Mouse (Mus musculus): ENCODE results near the gene Trpm2.

The Trpm2 gene

GRCm38 (mm10) chr10:77902894-77903715 lies 67.3 kb downstream of the Trpm2 start:
- peak; percentile 90 to 94 for DNase-seq (ENCODE audit: low spot score in 2 of 2)

GRCm38 (mm10) chr10:77902211-77902893 lies 68.0 kb downstream of the Trpm2 start, which contains the start of gene Lrrc3:
Gene Lrrc3, minus strand, starts transcription at chr10:77902536.
- DNase-seq (ENCODE audit: low spot score in 2 of 2) = peak; percentile 79 to 80

- peak in 1 of 2 experiments; percentile 71 for DNase-seq (ENCODE audit: low spot score in 2 of 2)
These were observed 68.5 kb downstream of the Trpm2 start for GRCm38 (mm10) chr10:77901871-77902210.

GRCm38 (mm10) chr10:77900903-77901818 lies 69.2 kb downstream of the Trpm2 start:
- DNase-seq (ENCODE audit: low spot score in 2 of 2) = peak in 1 of 2 experiments; percentile 52

GRCm38 (mm10) chr10:77900126-77900525 lies 70.2 kb downstream of the Trpm2 start:
- no peak for DNase-seq (ENCODE audit: low spot score in 2 of 2)

GRCm38 (mm10) chr10:77895562-77895961 lies 74.8 kb downstream of the Trpm2 start:
- no peak for DNase-seq (ENCODE audit: low spot score in 2 of 2)

- no peak for DNase-seq (ENCODE audit: low spot score in 2 of 2)
These were observed 79.3 kb downstream of the Trpm2 start for GRCm38 (mm10) chr10:77890987-77891565.

- no peak for DNase-seq (ENCODE audit: low spot score in 2 of 2)
These were observed 84.2 kb downstream of the Trpm2 start for GRCm38 (mm10) chr10:77886007-77886747.

- DNase-seq (ENCODE audit: low spot score in 2 of 2) = no peak
These were observed 87.8 kb downstream of the Trpm2 start for GRCm38 (mm10) chr10:77882553-77882952.

- DNase-seq (ENCODE audit: low spot score in 2 of 2) = no peak
These were observed 90.1 kb downstream of the Trpm2 start for GRCm38 (mm10) chr10:77880305-77880704.

GRCm38 (mm10) chr10:77878985-77879384 lies 91.4 kb downstream of the Trpm2 start:
- DNase-seq (ENCODE audit: low spot score in 2 of 2) = no peak

- DNase-seq (ENCODE audit: low spot score in 2 of 2) = no peak
These were observed 100.7 kb downstream of the Trpm2 start for GRCm38 (mm10) chr10:77869651-77870050.

GRCm38 (mm10) chr10:77867546-77867945 lies 102.8 kb downstream of the Trpm2 start:
- no peak for DNase-seq (ENCODE audit: low spot score in 2 of 2)

- no peak for DNase-seq (ENCODE audit: low spot score in 2 of 2)
These were observed 105.6 kb downstream of the Trpm2 start for GRCm38 (mm10) chr10:77864762-77865143.

GRCm38 (mm10) chr10:77864067-77864761 lies 106.1 kb downstream of the Trpm2 start:
- DNase-seq (ENCODE audit: low spot score in 2 of 2) = no peak

- DNase-seq (ENCODE audit: low spot score in 2 of 2) = no peak
These were observed 108.7 kb downstream of the Trpm2 start, which contains the start of gene Gm3285 for GRCm38 (mm10) chr10:77861675-77862074. Gene Gm3285, plus strand, starts transcription at chr10:77861975.
